Mouse (Mus musculus): ENCODE data around the gene Dtnbp1. TPM values are rescaled to one million over a fixed set of nuclear protein-coding genes. Genes with fewer than 3 reads are reported as not detected.

Dtnbp1 gene
- total and polyA plus RNA-seq, 3 experiments: 24.2 to 59.5 TPM; not detected in 1

DNA sequence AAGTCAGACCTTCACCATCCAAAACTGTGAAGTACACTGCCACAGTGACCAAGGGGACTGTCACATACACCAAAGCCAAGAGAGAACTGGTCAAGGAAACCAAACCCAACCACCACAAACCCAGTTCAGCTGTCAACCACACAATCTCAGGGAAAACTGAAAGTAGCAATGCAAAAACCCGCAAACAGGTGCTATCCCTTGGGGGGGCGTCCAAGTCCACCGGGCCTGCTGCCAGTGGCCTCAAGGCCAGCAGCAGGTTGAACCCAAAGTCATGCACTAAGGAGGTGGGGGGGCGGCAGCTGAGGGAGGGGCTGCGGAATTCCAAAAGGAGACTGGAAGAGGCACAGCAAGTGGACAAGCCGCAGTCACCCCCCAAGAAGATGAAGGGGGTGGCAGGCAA is 99.6 kb downstream of the Dtnbp1 start:
- no peak overlapping the region for H3K4me3 ChIP-seq (ENCODE audit: control insufficient read depth in 1 of 2, insufficient read depth in 1 of 2, low read depth in 2 of 2, low read length in 2 of 2)
- no peaks in the 10 kb centered on the region for H3K9me3 ChIP-seq (replicated peaks; ENCODE audit: insufficient read depth, low read length)
- H3K27me3 ChIP-seq (ENCODE audit: control insufficient read depth in 1 of 2, insufficient read depth in 2 of 2, low read length in 2 of 2): no peaks in the 10 kb centered on the region
- no peak overlapping the region for H3K27ac ChIP-seq (ENCODE audit: control insufficient read depth, low read depth, low read length)
- no peaks in the 10 kb centered on the region for H3K4me1 ChIP-seq (ENCODE audit: control insufficient read depth in 1 of 2, insufficient read depth in 2 of 2, low read length in 2 of 2)
- no peak overlapping the region for H3K9ac ChIP-seq (ENCODE audit: control insufficient read depth, low read depth, low read length, poor library complexity, severe bottlenecking)
- H3K36me3 ChIP-seq (ENCODE audit: control insufficient read depth in 1 of 2, insufficient read depth in 2 of 2, low read length in 2 of 2): no peaks in the 10 kb centered on the region
- no peak for DNase-seq (ENCODE audit: low read depth, low spot score)
- no peaks in the 10 kb centered on the region for H3K79me2 ChIP-seq (ENCODE audit: control insufficient read depth, insufficient read depth, low read length, poor library complexity)
- no peak for TF ChIP-seq USF2 (IDR thresholded peaks at IDR 0.05; ENCODE audit: borderline replicate concordance in 1 of 2, insufficient read depth in 1 of 2, low read depth in 1 of 2, low read length in 2 of 2)
- no peak for TF ChIP-seq ELF1 (IDR thresholded peaks at IDR 0.05; ENCODE audit: low read depth, low read length)
- no peak for TF ChIP-seq KAT2A (conservative IDR thresholded peaks at IDR 0.05; ENCODE audit: low read depth, low read length)
- no peak for TF ChIP-seq TBP (IDR thresholded peaks at IDR 0.05; ENCODE audit: low read depth, low read length)
- TF ChIP-seq ZC3H11A (IDR thresholded peaks at IDR 0.05; ENCODE audit: low read depth, low read length): no peak
- TF ChIP-seq EP300 (IDR thresholded peaks at IDR 0.05; ENCODE audit: low read depth in 1 of 2, low read length in 2 of 2): no peak
- TF ChIP-seq E2F4 (IDR thresholded peaks at IDR 0.05; ENCODE audit: borderline replicate concordance, low read depth, low read length): no peak
- TF ChIP-seq MXI1 (IDR thresholded peaks at IDR 0.05; ENCODE audit: low read depth, low read length): no peak
- TF ChIP-seq MYB (IDR thresholded peaks at IDR 0.05; ENCODE audit: low read depth, low read length): no peak
- TF ChIP-seq JUND (IDR thresholded peaks at IDR 0.05; ENCODE audit: low read depth, low read length): no peak
- no peak for TF ChIP-seq MYC (IDR thresholded peaks at IDR 0.05; ENCODE audit: low read depth, low read length)
- no peak for TF ChIP-seq CHD1 (IDR thresholded peaks at IDR 0.05; ENCODE audit: low read depth, low read length)
- TF ChIP-seq ZNF384 (IDR thresholded peaks at IDR 0.05; ENCODE audit: low read depth, low read length): no peak
- no peak for TF ChIP-seq NRF1 (IDR thresholded peaks at IDR 0.05; ENCODE audit: insufficient read depth, low read depth, low read length, poor library complexity, severe bottlenecking)
- TF ChIP-seq TAL1 (IDR thresholded peaks at IDR 0.05; ENCODE audit: low read length): no peak
- TF ChIP-seq SIN3A (IDR thresholded peaks at IDR 0.05; ENCODE audit: low read length): no peak
- no peak for TF ChIP-seq UBTF (IDR thresholded peaks at IDR 0.05; ENCODE audit: borderline replicate concordance, insufficient read depth, low read depth, low read length)
- TF ChIP-seq MAX (IDR thresholded peaks at IDR 0.05; ENCODE audit: low read length): no peak
- no peak for TF ChIP-seq GATA1 (IDR thresholded peaks at IDR 0.05; ENCODE audit: low read depth, low read length)
- TF ChIP-seq MAFK (IDR thresholded peaks at IDR 0.05; ENCODE audit: borderline replicate concordance, low read depth, low read length): no peak

DNA sequence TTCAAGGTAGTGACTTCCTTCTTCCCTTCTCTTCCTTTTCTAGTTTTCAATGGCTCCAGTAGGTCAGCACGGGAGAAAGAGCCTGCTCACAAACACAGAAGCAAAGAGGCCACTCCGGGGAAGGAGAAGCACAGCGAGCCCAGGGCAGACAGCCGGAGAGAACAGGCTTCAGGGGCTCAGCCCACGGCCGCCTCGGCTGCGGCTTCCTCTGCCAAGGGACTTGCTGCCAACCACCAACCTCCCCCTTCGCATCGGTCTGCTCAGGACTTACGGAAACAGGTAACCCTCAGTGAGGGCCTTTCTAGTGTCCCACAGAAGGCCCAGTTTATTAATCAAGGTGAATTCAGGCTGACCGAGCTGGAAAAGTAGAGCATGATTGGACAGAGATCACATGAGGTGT is 105.7 kb downstream of the Dtnbp1 start:
- H3K36me3 ChIP-seq (ENCODE audit: control insufficient read depth in 1 of 2, insufficient read depth in 2 of 2, low read length in 2 of 2): peaks cover 0 to 2% of the 10 kb centered on the region in 2 experiments; a peak in 1 of 4 replicates
- no peaks in the 10 kb centered on the region for H3K4me1 ChIP-seq (ENCODE audit: control insufficient read depth in 1 of 2, insufficient read depth in 2 of 2, low read length in 2 of 2)
- DNase-seq (ENCODE audit: low read depth, low spot score): no peak
- H3K9me3 ChIP-seq (replicated peaks; ENCODE audit: insufficient read depth, low read length): no peaks in the 10 kb centered on the region
- TF ChIP-seq POLR2A (IDR thresholded peaks at IDR 0.05; ENCODE audit: control insufficient read depth in 1 of 2, insufficient read depth in 1 of 2, low read depth in 1 of 2, low read length in 2 of 2, poor library complexity in 1 of 2) (no peak), RAD21 (IDR thresholded peaks at IDR 0.05; ENCODE audit: low read depth, low read length) (no peak), TAL1 (IDR thresholded peaks at IDR 0.05; ENCODE audit: low read length) (no peak), EP300 (IDR thresholded peaks at IDR 0.05; ENCODE audit: low read depth in 1 of 2, low read length in 2 of 2) (no peak), SIN3A (IDR thresholded peaks at IDR 0.05; ENCODE audit: low read length) (no peak), MYC (IDR thresholded peaks at IDR 0.05; ENCODE audit: low read depth, low read length) (no peak), JUND (IDR thresholded peaks at IDR 0.05; ENCODE audit: low read depth, low read length) (no peak), MAX (IDR thresholded peaks at IDR 0.05; ENCODE audit: low read length) (no peak), ZC3H11A (IDR thresholded peaks at IDR 0.05; ENCODE audit: low read depth, low read length) (no peak), RCOR1 (IDR thresholded peaks at IDR 0.05; ENCODE audit: low read depth, low read length) (no peak), CTCF (IDR thresholded peaks at IDR 0.05 in 2 of 3, conservative IDR thresholded peaks at IDR 0.05 in 1 of 3; ENCODE audit: control insufficient read depth in 1 of 3, insufficient read depth in 1 of 3, low read depth in 2 of 3, low read length in 3 of 3, poor library complexity in 1 of 3, severe bottlenecking in 1 of 3) (no peak), CHD1 (IDR thresholded peaks at IDR 0.05; ENCODE audit: low read depth, low read length) (no peak)
- H3K9ac ChIP-seq (ENCODE audit: control insufficient read depth, low read depth, low read length, poor library complexity, severe bottlenecking): no peak overlapping the region
- H3K79me2 ChIP-seq (ENCODE audit: control insufficient read depth, insufficient read depth, low read length, poor library complexity): no peaks in the 10 kb centered on the region
- no peak overlapping the region for H3K4me3 ChIP-seq (ENCODE audit: control insufficient read depth in 1 of 2, insufficient read depth in 1 of 2, low read depth in 2 of 2, low read length in 2 of 2)
- no peak overlapping the region for H3K27ac ChIP-seq (ENCODE audit: control insufficient read depth, low read depth, low read length)
- no peaks in the 10 kb centered on the region for H3K27me3 ChIP-seq (ENCODE audit: control insufficient read depth in 1 of 2, insufficient read depth in 2 of 2, low read length in 2 of 2)
